Mouse (Mus musculus) heart, embryonic 16.5 days (tissue): ENCODE measurements around the gene Rdh12. TPM values are rescaled to one million over a fixed set of nuclear protein-coding genes. Genes with fewer than 3 reads are reported as not detected.

Experiments
- ATAC-seq: fragments of 200-750 bp; cut with Nextera tagmentation; replicated peaks from 2 replicates; pipeline ENCODE4 v1.8.0; 2017; ENCODE audit warnings: moderate number of reproducible peaks; ENCODE audit not compliant: insufficient read depth, low FRiP score; ENCODE audit errors: extremely low read depth
- H3K27ac ChIP-seq: fragments of 300-500 bp; sonication (generic); 2 replicates; pipeline ENCODE4 v1.5.1; 2014; ENCODE audit warnings: mild to moderate bottlenecking, low read length, control low read depth, moderate library complexity
- H3K27me3 ChIP-seq: fragments of 300-500 bp; sonication (generic); 2 replicates; pipeline ENCODE4 v1.6.1; 2014; ENCODE audit warnings: low read length, mixed read lengths; ENCODE audit not compliant: control insufficient read depth, insufficient read depth
- H3K36me3 ChIP-seq: fragments of 300-500 bp; sonication (generic); 2 replicates; pipeline ENCODE4 v1.6.1; 2014; ENCODE audit not compliant: control insufficient read depth, insufficient read depth
- H3K4me1 ChIP-seq: fragments of 300-500 bp; sonication (generic); 2 replicates; pipeline ENCODE4 v1.6.1; 2014; ENCODE audit warnings: low read length, mixed read lengths; ENCODE audit not compliant: control insufficient read depth, insufficient read depth
- H3K4me2 ChIP-seq: fragments of 300-500 bp; sonication (generic); 2 replicates; pipeline ENCODE4 v1.6.1; 2014; ENCODE audit warnings: low read depth, mild to moderate bottlenecking, control low read depth, low read length
- H3K4me3 ChIP-seq: fragments of 300-500 bp; sonication (generic); 2 replicates; pipeline ENCODE4 v1.5.1; 2014; ENCODE audit warnings: mild to moderate bottlenecking, control low read depth, low read length
- H3K9ac ChIP-seq: fragments of 300-500 bp; sonication (generic); 2 replicates; pipeline ENCODE4 v1.6.1; 2014; ENCODE audit warnings: low read length, control low read depth
- H3K9me3 ChIP-seq: fragments of 300-500 bp; sonication (generic); replicated peaks from 2 replicates; pipeline ENCODE4 v1.6.1; 2016; ENCODE audit warnings: low read length; ENCODE audit not compliant: control insufficient read depth
- WGBS: fragments of 180-500 bp; shearing (Covaris S2); extraction: QIAGEN DNeasy Blood & Tissue Kit; methylation state at CpG from one replicate; pipeline ENCODE4 v1.1.7; 2014; 5-methylcytosine and 5-hydroxymethylcytosine counted together
- polyA plus RNA-seq: library from polyadenylated mRNA; unstranded; fragments of >200 nt; fragmentation: Nextera tagmentation; extraction: Ambion mirVana; gene quantifications from 2 replicates; pipeline ENCODE4 v1.2.1, GENCODE M21; 2015

Gene Rdh12
- 0.71 and 1.1 TPM in 2 replicates for polyA plus RNA-seq

DNA sequence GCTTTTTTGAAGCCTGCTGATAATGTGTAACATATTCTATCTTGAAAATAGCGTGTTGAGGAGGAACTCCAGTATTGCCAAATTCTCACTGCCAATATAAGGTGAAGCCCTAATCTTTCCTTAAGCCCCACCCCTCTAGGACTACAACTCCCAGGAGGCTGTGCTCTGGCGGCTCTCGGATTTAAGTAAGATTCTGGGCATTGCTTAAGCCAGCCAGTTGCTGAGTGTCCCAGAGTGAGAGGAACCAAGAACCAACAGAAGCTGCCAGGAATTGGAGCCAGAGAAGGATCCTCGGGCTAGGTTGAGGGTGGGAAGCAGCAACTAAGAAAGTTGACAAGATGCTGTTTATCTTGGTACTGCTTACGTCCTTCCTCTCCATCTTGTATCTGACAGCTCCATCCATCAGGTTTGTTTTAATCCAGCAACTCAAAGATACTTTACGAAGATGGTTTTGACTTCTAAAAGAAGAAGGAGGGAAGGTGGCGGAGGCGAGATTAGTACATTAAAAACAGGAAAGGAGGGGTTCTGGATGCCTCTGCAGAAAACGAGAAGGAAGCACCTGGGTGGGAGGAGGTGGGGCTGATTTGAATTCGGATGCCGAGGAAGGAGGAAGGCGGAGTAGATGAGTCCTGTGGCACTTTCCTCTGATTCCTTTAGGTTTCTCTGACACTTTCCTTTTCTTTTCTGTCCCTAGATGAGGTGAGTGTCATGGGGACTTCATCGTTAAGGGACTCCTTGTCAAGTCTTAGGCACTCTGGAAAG is at the start of gene Rdh12:
Gene Rdh12, plus strand, starts transcription at position 212 of the 762 bp plus-strand sequence.
- Histone ChIP-seq H3K4me2 (peak within 1 kb of the TSS; percentile 84), H3K4me3 (peak within 1 kb of the TSS; percentile 57), H3K27me3 (no peaks in the 10 kb centered on the region), H3K27ac (no peak within 1 kb of the TSS), H3K36me3 (no peaks in the 10 kb centered on the region), H3K4me1 (peaks cover 4% of the 10 kb centered on the region), H3K9ac (peak within 1 kb of the TSS; percentile 46), H3K9me3 (no peaks in the 10 kb centered on the region)
- WGBS, result 3% methylated on average over 13 of the region's 13 CpGs
- ATAC-seq, result no peak; the same call in 1 of the 2 replicates

DNA sequence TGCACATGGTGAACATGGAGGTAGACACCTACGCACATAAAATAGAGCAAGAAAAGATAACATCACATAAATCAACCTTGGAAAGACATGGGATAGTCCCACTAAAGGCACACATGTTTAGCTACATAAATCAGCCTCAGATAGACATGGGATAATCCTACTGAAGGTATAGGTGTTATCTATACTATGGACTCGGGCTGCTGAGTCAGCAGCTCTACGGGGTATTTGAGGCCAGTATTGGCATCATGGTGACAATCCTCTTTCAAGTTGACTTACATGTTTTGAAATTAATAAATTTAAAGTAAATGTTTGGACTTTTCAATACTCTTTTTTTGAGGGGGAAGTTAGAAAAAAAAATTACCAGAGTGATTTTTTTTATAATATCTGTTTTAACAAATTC is 45.8 kb upstream of the Rdh12 start:
- Histone ChIP-seq H3K4me2 (no peak overlapping the region), H3K36me3 (peaks cover 32% of the 10 kb centered on the region), H3K9ac (no peak overlapping the region), H3K4me1 (peaks cover 7% of the 10 kb centered on the region), H3K27me3 (no peaks in the 10 kb centered on the region), H3K27ac (no peak overlapping the region), H3K4me3 (no peak overlapping the region), H3K9me3 (no peaks in the 10 kb centered on the region)
- no peak for ATAC-seq
- 92% methylated on average over 3 of the region's 3 CpGs for WGBS

- Histone ChIP-seq H3K9ac (no peak overlapping the region), H3K9me3 (no peaks in the 10 kb centered on the region), H3K27me3 (no peaks in the 10 kb centered on the region), H3K4me2 (no peak overlapping the region), H3K4me1 (peaks cover 7% of the 10 kb centered on the region), H3K36me3 (no peaks in the 10 kb centered on the region), H3K4me3 (no peak overlapping the region), H3K27ac (no peak overlapping the region)
- no peak for ATAC-seq
Measured at GRCm38 (mm10) chr12:79169173-79169572, 39.5 kb upstream of the Rdh12 start.

DNA sequence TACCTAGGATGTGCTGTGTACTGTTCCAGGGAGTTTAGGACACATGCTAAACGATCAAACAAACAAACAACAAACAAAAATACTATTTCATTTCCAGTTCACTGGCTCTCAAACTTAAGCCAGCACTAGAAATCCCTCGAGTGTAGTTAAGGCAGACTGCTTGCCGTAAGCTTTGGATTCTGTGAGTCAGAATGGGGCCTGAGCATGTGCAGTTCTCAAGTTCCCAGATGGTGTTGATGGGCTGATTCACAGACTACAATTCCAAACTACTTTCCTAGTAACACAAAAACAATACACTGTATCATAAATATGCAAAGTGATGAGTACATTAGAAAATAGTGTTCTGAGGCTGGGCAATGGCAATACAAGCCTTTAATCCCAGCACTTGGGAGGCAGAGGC is 38.3 kb upstream of the Rdh12 start:
- Histone ChIP-seq H3K4me3 (no peak overlapping the region), H3K27ac (no peak overlapping the region), H3K9ac (no peak overlapping the region), H3K4me1 (peaks cover 7% of the 10 kb centered on the region), H3K27me3 (no peaks in the 10 kb centered on the region), H3K36me3 (peaks cover 8% of the 10 kb centered on the region), H3K9me3 (no peaks in the 10 kb centered on the region), H3K4me2 (no peak overlapping the region)
- 79% methylated on average over 3 of the region's 3 CpGs for WGBS
- no peak for ATAC-seq

DNA sequence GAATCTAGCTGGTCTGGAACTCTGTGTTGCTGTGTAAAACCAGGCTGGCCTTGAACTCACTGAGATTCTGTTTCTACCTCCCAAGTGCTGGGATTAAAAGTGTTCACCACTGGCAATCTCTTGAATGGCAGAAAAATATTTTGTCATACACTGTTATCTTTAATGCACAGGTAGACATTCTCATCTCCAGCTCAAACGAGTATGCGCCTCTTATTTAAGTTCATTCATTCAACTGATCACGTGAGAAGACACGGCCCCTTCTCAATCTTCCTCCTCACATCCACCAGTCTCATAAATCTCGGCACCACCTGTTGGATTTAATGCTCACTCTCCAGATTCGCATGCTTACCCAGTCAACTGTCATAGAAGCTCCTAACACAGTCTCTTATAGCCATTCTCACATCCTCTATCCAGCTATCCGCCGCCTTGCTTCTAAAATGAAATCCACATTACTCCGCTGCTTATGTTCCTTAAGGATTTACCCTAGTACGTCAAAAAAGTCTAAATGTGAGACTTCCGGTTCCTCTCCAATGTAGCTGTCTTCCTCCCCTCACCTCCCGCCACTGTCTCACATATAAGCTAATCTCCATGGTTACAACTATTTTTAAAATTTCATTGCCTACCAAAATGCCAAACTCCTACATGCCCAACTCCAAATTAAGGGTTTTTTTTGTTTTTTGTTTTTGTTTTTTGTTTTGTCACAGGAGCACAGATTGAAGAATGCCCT is 37.3 kb upstream of the Rdh12 start:
- peak overlapping the region; percentile 94 for H3K9ac ChIP-seq
- H3K4me3 ChIP-seq, result peak overlapping the region; percentile 100
- H3K9me3 ChIP-seq, result no peaks in the 10 kb centered on the region
- peaks cover 7% of the 10 kb centered on the region for H3K4me1 ChIP-seq
- peak overlapping the region; percentile 86 for H3K4me2 ChIP-seq
- no peak for ATAC-seq
- no peak overlapping the region; the same call in 1 of the 2 replicates for H3K27ac ChIP-seq
- 33% methylated on average over 12 of the region's 12 CpGs for WGBS
- H3K27me3 ChIP-seq, result no peaks in the 10 kb centered on the region
- H3K36me3 ChIP-seq, result peaks cover 15% of the 10 kb centered on the region

GRCm38 (mm10) chr12:79172019-79172941 is 36.4 kb upstream of the Rdh12 start, which contains the start of gene Vti1b:
Vti1b (minus strand) TSS chr12:79172667.
- H3K4me3 ChIP-seq, result peak within 1 kb of the TSS; percentile 100
- H3K27ac ChIP-seq, result peak within 1 kb of the TSS; percentile 96
- peak; percentile 97 for ATAC-seq
- H3K9ac ChIP-seq, result peak within 1 kb of the TSS; percentile 94
- under 1% methylated on average over 73 of the region's 73 CpGs for WGBS
- H3K36me3 ChIP-seq, result peaks cover 15% of the 10 kb centered on the region
- peaks cover 7% of the 10 kb centered on the region for H3K4me1 ChIP-seq
- H3K4me2 ChIP-seq, result peak within 1 kb of the TSS; percentile 86
- no peaks in the 10 kb centered on the region for H3K27me3 ChIP-seq
- H3K9me3 ChIP-seq, result no peaks in the 10 kb centered on the region

DNA sequence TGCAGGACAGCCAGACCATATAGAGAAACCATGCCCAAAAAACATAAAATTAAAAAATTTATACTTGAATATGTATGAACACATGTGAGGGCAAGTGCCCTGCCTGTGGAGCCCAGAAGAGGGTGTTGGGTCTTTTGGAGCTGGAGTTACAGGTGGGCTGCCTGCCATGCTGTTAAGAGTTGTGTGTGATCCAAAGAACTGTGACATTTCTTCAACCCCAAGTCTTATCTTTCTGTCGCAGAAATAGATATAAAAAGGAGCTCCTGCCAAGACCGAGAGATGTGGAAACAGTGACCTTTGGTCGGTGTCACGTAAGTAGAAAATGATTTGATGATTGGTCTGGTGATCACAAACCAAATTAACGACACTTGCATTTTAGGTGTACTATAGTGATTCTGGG is 35.0 kb upstream of the Rdh12 start:
- no peak overlapping the region for H3K27ac ChIP-seq
- H3K4me2 ChIP-seq, result no peak overlapping the region
- no peaks in the 10 kb centered on the region for H3K27me3 ChIP-seq
- no peak for ATAC-seq
- WGBS, result 70% methylated on average over 5 of the region's 5 CpGs
- peaks cover 7% of the 10 kb centered on the region for H3K4me1 ChIP-seq
- no peak overlapping the region for H3K4me3 ChIP-seq
- H3K9ac ChIP-seq, result no peak overlapping the region
- H3K36me3 ChIP-seq, result peaks cover 18% of the 10 kb centered on the region
- H3K9me3 ChIP-seq, result no peaks in the 10 kb centered on the region

DNA sequence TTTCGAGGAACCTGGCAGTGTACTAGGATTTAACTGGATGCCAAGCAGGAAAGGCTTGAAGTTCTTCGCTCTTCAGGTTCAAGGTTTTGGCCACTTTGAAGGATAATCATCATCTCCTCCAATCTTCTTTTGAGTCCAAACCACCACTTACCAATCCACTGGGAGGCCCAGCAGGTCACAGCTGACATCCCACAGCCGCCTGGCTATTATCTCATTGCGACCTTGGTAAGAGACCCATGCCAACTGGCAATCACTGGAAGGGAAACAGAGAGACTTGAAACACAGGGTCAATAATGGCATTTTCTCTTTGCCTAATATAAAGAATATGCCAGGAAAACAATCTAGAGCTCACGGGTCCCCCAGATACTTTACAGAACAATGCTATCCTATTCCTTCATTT is 32.7 kb upstream of the Rdh12 start:
- no peak overlapping the region for H3K27ac ChIP-seq
- no peak for ATAC-seq

More for the DNA sequence above, 32.7 kb upstream of the Rdh12 start:
- Histone ChIP-seq H3K9ac (no peak overlapping the region), H3K4me1 (peaks cover 7% of the 10 kb centered on the region), H3K9me3 (no peaks in the 10 kb centered on the region), H3K4me3 (no peak overlapping the region), H3K4me2 (no peak overlapping the region), H3K36me3 (peaks cover 22% of the 10 kb centered on the region), H3K27me3 (no peaks in the 10 kb centered on the region)
- WGBS, result 89% methylated on average over 5 of the region's 5 CpGs
